Mouse (Mus musculus) intestine, embryonic 14.5 days (tissue): Measurements from ENCODE around the gene Hoxa9. TPM values are rescaled to one million over a fixed set of nuclear protein-coding genes. Genes with fewer than 3 reads are reported as not detected.
A peak's percentile ranks its signal among the peaks of the same experiment; 100 is the strongest.

Source experiments
- ATAC-seq: fragments of 200-750 bp; cut with Nextera tagmentation; replicated peaks from 2 replicates; pipeline ENCODE4 v1.8.0; 2017; ENCODE audit warnings: low read depth, moderate number of reproducible peaks, moderate TSS enrichment, moderate library complexity; ENCODE audit not compliant: low FRiP score, low TSS enrichment
- DNase-seq: peaks from one replicate; pipeline ENCODE4 v3.0.0-alpha.2; 2018; ENCODE audit warnings: low spot score
- H3K27ac ChIP-seq: fragments of 300-500 bp; sonication (generic); 2 replicates; pipeline ENCODE4 v1.5.1; 2014; ENCODE audit warnings: low read depth, mild to moderate bottlenecking, control low read depth
- H3K27me3 ChIP-seq: fragments of 300-500 bp; sonication (generic); replicated peaks from 2 replicates; pipeline ENCODE4 v1.6.1; 2014; ENCODE audit warnings: low read length, control low read depth; ENCODE audit not compliant: control insufficient read depth, insufficient read depth
- H3K36me3 ChIP-seq: fragments of 300-500 bp; sonication (generic); 2 replicates; pipeline ENCODE4 v1.6.1; 2014; ENCODE audit warnings: low read length, control low read depth; ENCODE audit not compliant: control insufficient read depth, insufficient read depth
- H3K4me1 ChIP-seq: fragments of 300-500 bp; sonication (generic); replicated peaks from 2 replicates; pipeline ENCODE4 v1.6.1; 2014; ENCODE audit warnings: low read length, control low read depth, mixed read lengths; ENCODE audit not compliant: control insufficient read depth, insufficient read depth
- H3K4me2 ChIP-seq: fragments of 300-500 bp; sonication (generic); 2 replicates; pipeline ENCODE4 v1.6.1; 2014; ENCODE audit warnings: low read length
- H3K4me3 ChIP-seq: fragments of 300-500 bp; sonication (generic); 2 replicates; pipeline ENCODE4 v1.5.1; 2014; ENCODE audit warnings: low read depth, low read length, control low read depth, mixed read lengths
- H3K9ac ChIP-seq: fragments of 300-500 bp; sonication (generic); 2 replicates; pipeline ENCODE4 v1.6.1; 2014; ENCODE audit warnings: mild to moderate bottlenecking, low read length
- H3K9me3 ChIP-seq: fragments of 300-500 bp; sonication (generic); 2 replicates; pipeline ENCODE4 v1.6.1; 2016; ENCODE audit warnings: low read length, control low read depth; ENCODE audit not compliant: control insufficient read depth
- WGBS: fragments of 180-500 bp; shearing (Covaris S2); extraction: QIAGEN DNeasy Blood & Tissue Kit; methylation state at CpG from one replicate; pipeline ENCODE4 v1.1.7; 2014; 5-methylcytosine and 5-hydroxymethylcytosine counted together
- polyA plus RNA-seq: library from polyadenylated mRNA; unstranded; fragments of >200 nt; fragmentation: Nextera tagmentation; extraction: Ambion mirVana; gene quantifications from 2 replicates; pipeline ENCODE4 v1.2.1, GENCODE M21; 2014

Hoxa9 gene
- polyA plus RNA-seq, 1 experiment from 2014 or later: 4.2 TPM

DNA sequence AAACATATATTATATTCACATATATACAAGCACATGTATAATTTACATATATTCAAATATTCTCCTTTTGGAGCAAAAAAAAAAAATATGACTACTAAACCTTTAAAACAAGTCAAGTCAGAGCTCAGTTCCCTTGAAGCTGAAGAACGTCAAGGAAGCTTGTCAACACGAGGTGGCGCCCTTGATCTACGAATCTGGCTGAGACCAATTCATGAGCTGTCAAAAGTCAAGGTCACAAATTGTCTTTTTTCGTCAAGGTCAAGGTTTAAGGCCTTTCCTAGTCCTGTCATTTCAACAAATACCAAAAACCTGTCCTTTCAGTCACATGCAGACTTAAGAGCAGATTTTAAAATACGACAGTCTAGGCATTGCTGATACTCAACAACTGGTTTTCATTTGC, 26.1 kb upstream of the Hoxa9 start:
- H3K36me3 ChIP-seq: no peaks in the 10 kb centered on the region
- peak; percentile 94 for DNase-seq
- peaks cover 97% of the 10 kb centered on the region for H3K27me3 ChIP-seq
- H3K4me2 ChIP-seq: peak overlapping the region; percentile 6; the same call in 1 of the 2 replicates
- WGBS: 0% methylated on average over 6 of the region's 6 CpGs
- H3K4me3 ChIP-seq: peak overlapping the region; percentile 13; the same call in 1 of the 2 replicates
- no peak for ATAC-seq
- peaks cover 15% of the 10 kb centered on the region; the same call in 1 of the 2 replicates for H3K4me1 ChIP-seq
- H3K9me3 ChIP-seq: no peaks in the 10 kb centered on the region
- H3K27ac ChIP-seq: no peak overlapping the region
- no peak overlapping the region for H3K9ac ChIP-seq

DNA sequence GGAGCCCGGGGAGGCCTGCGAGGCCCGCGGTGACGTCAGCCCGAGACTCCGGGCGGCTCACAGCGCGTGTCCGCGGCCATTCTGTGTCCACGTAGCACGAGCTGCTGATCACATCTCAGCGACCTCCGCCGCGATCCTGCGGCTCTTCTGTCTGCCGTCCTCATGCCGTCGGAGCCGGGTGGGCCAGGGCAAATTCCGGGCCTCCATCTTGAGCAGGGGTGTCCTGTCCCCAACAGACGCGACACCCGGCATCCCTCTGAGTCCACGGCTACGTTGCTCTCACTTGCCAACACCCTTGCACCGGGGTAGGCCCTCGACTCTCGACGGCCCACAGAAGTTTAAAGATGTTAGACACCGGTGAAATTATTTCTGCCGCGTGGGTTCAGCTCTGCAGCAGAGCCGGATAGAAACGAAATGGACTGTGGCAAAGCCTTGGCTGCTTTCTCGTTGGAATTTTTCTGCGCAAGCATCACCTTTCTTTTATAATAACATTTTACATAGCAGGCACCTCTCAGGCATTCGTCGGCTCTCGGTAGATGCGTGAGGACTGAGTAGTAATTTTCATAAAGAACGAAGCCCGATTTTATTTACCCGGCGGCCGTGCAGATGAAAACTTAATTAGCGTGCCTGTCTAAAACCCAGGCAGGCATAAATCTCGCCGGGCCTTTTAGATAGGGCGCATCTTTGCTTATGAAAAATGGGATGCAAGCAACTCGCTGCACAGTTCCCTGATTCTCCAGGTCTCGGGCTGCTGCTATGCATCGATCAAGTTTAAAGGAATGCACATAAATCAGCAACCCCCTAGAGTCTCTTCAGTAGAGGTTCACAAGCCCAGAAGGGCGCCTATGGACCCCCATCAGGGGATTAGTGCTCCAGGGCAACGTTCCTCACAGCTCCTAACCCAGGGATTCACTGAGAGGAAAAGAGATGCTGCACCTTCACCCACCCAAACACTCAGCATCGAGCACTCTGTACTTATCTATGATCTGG, 22.9 kb upstream of the Hoxa9 start:
- no peak overlapping the region for H3K27ac ChIP-seq
- 0 out of 2 replicates have a peak, but pooled peaks cover 4% of the 10 kb centered on the region for H3K4me1 ChIP-seq
- H3K36me3 ChIP-seq: no peaks in the 10 kb centered on the region
- DNase-seq (peak; percentile 84), ATAC-seq (no peak)
- H3K4me2 ChIP-seq: peak overlapping the region; percentile 32
- peaks cover 97% of the 10 kb centered on the region for H3K27me3 ChIP-seq
- 0 out of 2 replicates have a peak overlapping the region, but pooled peaks have one; percentile 30 for H3K9ac ChIP-seq
- no peaks in the 10 kb centered on the region for H3K9me3 ChIP-seq
- peak overlapping the region; percentile 16; the same call in 1 of the 2 replicates for H3K4me3 ChIP-seq
- WGBS: 2% methylated on average over 59 of the region's 59 CpGs

DNA sequence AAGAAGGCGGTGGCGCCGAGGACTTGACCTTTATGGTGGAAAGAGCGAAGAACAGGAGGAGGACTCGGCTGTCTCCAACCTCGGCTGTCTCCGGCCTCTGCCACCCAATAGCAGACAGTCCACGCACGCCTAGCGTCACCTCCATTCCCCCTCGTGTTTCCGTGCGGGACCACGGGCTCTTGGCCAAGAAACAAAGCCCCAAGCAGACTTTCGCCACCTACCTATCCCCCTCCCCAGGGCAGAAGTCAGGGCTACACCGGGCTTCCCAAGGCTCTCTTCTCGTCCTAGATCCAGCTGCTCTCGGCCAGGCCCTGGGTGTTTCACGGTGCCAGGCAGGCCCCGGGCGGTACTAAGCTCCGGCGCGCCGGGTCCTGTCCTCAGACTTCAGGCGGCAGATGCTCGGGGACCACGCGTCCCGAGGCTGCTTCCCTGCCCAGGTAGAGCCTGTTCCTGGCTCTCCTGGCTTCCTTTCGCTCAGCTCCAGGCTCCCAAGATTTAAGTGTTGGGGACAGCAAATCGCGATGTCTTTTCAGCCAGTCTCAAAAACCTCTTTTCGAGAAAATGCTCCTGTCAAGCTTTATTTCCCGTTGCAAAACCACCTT, 22.0 kb upstream of the Hoxa9 start:
- Histone ChIP-seq H3K4me3 (peak overlapping the region; percentile 16), H3K9me3 (no peaks in the 10 kb centered on the region), H3K36me3 (no peaks in the 10 kb centered on the region), H3K4me1 (0 out of 2 replicates have a peak, but pooled peaks cover 4% of the 10 kb centered on the region), H3K27me3 (peaks cover 97% of the 10 kb centered on the region), H3K4me2 (peak overlapping the region; percentile 32), H3K9ac (peak overlapping the region; percentile 30; the same call in 1 of the 2 replicates), H3K27ac (no peak overlapping the region)
- ATAC-seq: no peak
- under 1% methylated on average over 35 of the region's 35 CpGs for WGBS
- DNase-seq: peak; percentile 77

DNA sequence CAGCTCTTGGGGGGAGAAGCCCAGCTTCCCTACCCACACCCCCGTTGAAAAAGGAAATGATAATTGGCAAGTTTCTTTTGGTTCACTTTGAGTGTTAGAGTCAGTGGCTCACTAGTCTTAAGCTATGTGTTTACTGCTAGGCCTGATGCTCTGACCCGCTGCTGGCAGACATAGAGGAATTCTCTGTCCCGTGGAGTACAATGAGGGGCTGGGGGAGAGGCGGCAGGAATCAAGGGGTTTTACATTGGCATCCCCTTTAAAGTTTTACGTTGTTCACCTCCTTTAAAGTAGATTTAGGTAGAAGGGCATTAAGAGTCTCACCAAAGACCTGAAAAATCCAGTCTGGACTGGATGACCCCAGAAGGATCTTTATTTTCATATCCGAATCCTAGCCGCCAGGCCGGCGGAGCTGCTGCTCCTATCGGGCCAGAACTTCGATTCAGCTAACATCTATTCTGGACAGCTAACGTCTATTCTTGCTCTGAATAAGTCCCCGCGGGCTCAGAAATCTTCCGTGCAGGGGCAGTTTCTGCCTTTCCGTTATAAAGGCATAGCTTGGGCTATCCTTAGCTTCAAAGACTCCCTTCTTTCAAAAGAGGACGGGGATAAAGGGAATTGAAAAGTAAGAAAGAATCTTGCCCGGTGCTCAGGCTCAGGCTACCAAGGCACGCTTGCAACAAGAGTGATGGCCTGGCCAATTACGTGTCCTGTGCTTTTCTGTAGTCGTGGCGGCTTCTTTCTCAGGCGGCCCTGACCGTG, 21.3 kb upstream of the Hoxa9 start:
- no peak for ATAC-seq

DNA sequence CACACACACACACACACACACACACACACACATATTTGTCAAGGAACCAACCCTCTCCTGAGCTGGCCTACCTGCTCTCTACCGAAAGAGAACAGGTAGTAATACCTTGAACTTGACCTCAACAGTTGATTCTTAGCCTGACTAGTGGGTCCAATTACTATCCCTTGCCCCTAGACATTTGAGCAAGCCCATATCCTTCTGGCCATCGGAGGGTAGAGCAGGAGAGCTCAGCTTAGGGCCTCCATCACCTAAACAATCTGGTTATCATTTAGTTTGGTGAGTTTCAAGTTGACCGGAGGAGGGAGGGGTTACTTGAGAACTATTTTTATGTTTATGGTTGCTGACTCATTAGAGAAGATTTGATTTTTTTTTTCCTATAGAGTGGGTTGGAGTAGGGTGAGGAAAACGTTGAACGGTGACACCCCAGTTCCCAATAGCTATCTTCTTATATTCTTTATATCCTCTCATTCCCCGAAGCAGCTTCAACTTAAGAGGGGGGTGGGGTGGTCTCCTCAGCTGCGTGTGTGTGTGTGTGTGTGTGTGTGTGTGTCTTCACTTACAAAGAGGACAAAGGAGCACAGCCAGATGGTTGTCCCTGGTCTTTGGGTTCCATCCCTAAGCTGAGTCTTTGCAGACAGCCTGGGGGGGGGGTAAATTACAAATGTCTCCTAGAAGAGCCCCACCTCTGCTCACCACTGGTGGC, 20.4 kb upstream of the Hoxa9 start:
- no peaks in the 10 kb centered on the region for H3K36me3 ChIP-seq
- H3K9me3 ChIP-seq: no peaks in the 10 kb centered on the region
- no peak overlapping the region for H3K9ac ChIP-seq
- ATAC-seq: no peak
- H3K4me2 ChIP-seq: no peak overlapping the region
- H3K4me1 ChIP-seq: 0 out of 2 replicates have a peak, but pooled peaks cover 4% of the 10 kb centered on the region
- H3K4me3 ChIP-seq: no peak overlapping the region
- peaks cover 97% of the 10 kb centered on the region for H3K27me3 ChIP-seq
- 14% methylated on average over 7 of the region's 7 CpGs for WGBS
- no peak overlapping the region for H3K27ac ChIP-seq
- no peak for DNase-seq

More for the DNA sequence above, 21.3 kb upstream of the Hoxa9 start:
- H3K27ac ChIP-seq: no peak overlapping the region
- DNase-seq: no peak
- H3K4me2 ChIP-seq: peak overlapping the region; percentile 32; the same call in 1 of the 2 replicates
- 3% methylated on average over 24 of the region's 24 CpGs for WGBS
- 0 out of 2 replicates have a peak, but pooled peaks cover 4% of the 10 kb centered on the region for H3K4me1 ChIP-seq
- no peaks in the 10 kb centered on the region for H3K36me3 ChIP-seq
- H3K9ac ChIP-seq: no peak overlapping the region
- H3K27me3 ChIP-seq: peaks cover 97% of the 10 kb centered on the region
- H3K4me3 ChIP-seq: 0 out of 2 replicates have a peak overlapping the region, but pooled peaks have one; percentile 16
- H3K9me3 ChIP-seq: no peaks in the 10 kb centered on the region

DNA sequence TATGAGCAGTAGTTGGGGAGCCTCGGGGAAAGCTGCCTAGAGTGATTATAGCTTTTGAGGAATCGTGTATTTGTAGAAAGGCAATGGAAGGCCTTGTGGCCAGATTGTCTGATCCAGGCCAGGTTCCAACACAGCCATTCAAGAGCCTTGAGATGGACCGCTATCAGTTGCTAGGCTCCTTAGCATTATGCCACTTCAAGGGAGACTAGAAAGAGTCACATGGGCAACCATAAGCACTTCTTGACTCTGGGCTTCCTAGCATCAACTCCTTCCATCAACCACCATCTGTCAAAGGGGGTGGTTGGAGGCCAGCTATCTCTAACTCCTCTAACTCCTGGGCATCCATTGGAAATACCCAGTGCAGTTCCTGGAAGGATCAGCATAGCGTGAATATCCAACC, 18.9 kb upstream of the Hoxa9 start:
- peaks cover 97% of the 10 kb centered on the region for H3K27me3 ChIP-seq

DNA sequence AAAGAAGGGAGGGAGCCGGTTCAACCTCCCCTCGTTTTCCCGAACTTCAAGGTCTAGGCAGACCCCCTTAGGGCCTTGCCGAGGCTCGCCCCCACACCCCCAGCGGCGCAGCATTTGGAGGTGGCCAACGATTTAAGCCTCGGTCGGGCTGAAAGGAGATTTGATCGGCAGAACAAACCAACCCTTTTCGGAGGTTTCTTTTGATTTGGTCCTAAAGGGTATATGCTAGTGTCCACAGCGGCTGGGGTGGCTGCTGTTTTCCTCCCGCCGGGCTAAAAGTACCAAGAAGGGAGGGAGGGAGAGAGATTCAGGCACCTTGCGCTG, 18.5 kb upstream of the Hoxa9 start:
- DNase-seq: no peak
- H3K9ac ChIP-seq: no peak overlapping the region
- H3K4me3 ChIP-seq: peak overlapping the region; percentile 20; the same call in 1 of the 2 replicates
- H3K27me3 ChIP-seq: peaks cover 97% of the 10 kb centered on the region
- no peak for ATAC-seq
- no peaks in the 10 kb centered on the region for H3K36me3 ChIP-seq
- peak overlapping the region; percentile 27 for H3K4me2 ChIP-seq
- H3K4me1 ChIP-seq: 0 out of 2 replicates have a peak, but pooled peaks cover 4% of the 10 kb centered on the region
- WGBS: 1% methylated on average over 16 of the region's 16 CpGs
- H3K9me3 ChIP-seq: no peaks in the 10 kb centered on the region
- no peak overlapping the region; the same call in 1 of the 2 replicates for H3K27ac ChIP-seq

More for the DNA sequence above, 18.9 kb upstream of the Hoxa9 start:
- Histone ChIP-seq H3K9me3 (no peaks in the 10 kb centered on the region), H3K36me3 (no peaks in the 10 kb centered on the region), H3K4me1 (0 out of 2 replicates have a peak, but pooled peaks cover 4% of the 10 kb centered on the region), H3K9ac (no peak overlapping the region), H3K27ac (no peak overlapping the region), H3K4me2 (peak overlapping the region; percentile 27), H3K4me3 (no peak overlapping the region; the same call in 1 of the 2 replicates)
- DNase-seq (no peak), ATAC-seq (no peak)
- WGBS: 4% methylated on average over 4 of the region's 4 CpGs
